Mouse (Mus musculus) small intestine, adult 2 months (tissue): ENCODE results near the gene Hspb9.

Experiments
- CTCF ChIP-seq: fragments of 200-500 bp; IDR thresholded peaks from 2 replicates; pipeline ENCODE4 v1.5.1; 2012; ENCODE audit warnings: low read depth, mild to moderate bottlenecking, control low read depth, inconsistent platforms, low read length, moderate library complexity, mixed read lengths; ENCODE audit not compliant: insufficient replicate concordance, insufficient read length; ENCODE audit errors: extremely low read depth
- POLR2A ChIP-seq: fragments of 200-500 bp; IDR thresholded peaks from 2 replicates; pipeline ENCODE4 v1.6.1; 2012; ENCODE audit warnings: low read depth, mild to moderate bottlenecking, control low read depth, inconsistent platforms, low read length, moderate library complexity

DNA sequence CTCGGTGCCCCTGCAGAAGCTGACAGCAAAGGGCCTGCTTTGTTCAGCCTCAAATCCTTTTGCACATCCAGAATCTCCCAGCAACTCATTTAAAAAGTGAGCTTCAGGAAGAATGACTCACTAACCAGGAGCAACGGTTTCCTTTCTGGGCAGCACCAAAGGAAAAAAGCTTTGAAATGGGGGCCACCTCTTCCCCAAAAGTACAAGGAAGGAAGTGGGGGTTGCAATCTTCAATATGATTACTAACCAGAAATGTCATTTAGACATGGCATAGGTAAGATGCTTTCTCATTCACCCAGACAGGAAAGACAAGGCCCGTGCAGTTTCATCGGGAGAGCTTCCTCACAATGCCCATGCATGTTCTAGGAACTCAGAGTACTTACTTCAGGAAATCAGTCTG, 7.6 kb downstream of the Hspb9 start:
- TF ChIP-seq POLR2A, result no peak
- TF ChIP-seq CTCF, result no peak
